Mouse (Mus musculus) fibroblast of lung, adult 2 months (primary cell): ENCODE data around the gene Gm20695.
"Not testable (repeated sequence)": the region's sequence is repeated elsewhere in the genome, so short reads cannot be mapped to it uniquely, and the experiment has no call there.

ENCODE experiments used
- DNase-seq: peaks from one replicate; pipeline ENCODE4 v3.0.0-alpha.2; 2011; ENCODE audit warnings: low read depth

Gm20695 gene

DNA sequence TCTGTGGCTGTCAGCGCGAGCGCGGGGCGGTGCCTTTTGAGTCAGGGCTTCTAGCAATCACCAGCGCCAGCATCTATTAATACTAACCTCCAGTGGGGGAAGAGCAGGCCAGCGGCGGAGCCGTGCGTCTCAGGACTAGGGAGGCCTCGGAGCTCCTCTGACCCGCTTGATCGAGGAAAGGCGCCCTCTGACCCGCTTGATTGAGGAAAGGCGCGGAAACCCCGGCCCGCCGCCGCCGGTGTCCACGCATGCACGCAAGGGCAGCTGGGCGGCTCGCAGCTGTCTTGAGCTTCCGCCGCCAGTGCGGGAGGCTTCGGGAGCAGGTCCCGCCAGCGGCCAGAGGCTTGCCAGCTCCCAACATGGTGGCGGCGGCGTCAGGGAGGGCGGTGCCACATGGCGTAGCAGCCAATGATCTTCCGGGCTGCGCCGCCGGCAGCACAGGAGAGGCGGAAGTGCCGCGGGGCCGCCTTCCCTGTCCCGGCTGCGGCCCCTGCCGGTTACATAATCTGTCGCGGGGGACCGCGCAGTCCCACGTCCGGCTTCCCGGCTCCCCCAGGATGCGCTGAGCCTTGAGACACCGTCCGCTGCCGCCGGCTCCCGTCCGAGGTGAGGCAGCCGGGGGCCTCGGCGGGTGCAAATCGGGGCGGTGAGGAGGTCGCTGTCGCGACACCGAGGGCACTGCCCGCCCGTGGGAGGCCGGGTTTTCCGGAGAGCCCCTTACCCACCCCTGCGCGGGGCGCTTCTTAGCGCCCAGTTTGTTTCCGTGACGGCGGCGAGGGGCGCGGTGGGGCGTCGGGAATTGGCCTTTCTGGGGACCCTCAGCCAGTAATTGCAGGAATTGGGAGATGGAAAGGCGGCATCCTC, at the start of gene Gm20695, which contains the start of gene Zfp597:
Gm20695 (plus strand) TSS at position 448 of the 864 bp plus-strand sequence.
Zfp597 (minus strand) TSS at position 361 of the 864 bp plus-strand sequence.
- peak; percentile 85 for DNase-seq

DNA sequence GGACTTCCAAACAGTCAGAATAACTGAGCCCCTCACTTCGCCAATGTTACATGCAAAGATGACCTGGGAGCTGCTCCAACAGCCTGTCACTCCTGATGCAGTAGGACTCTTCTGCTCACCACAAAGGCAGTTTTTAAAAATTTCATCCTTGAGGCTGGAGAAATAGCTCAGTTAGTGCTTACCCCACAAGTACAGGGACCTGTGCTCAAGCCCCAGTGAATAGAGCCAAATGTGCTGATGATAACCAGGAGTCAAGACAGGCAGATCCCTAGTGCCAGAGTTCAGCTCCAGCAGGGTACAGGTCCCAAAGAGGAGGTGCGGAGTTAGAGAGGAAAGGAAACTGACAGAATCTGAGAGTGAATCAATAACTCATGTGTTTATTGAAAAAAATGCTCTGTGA, 49.0 kb upstream of the Gm20695 start:
- no peak for DNase-seq

DNA sequence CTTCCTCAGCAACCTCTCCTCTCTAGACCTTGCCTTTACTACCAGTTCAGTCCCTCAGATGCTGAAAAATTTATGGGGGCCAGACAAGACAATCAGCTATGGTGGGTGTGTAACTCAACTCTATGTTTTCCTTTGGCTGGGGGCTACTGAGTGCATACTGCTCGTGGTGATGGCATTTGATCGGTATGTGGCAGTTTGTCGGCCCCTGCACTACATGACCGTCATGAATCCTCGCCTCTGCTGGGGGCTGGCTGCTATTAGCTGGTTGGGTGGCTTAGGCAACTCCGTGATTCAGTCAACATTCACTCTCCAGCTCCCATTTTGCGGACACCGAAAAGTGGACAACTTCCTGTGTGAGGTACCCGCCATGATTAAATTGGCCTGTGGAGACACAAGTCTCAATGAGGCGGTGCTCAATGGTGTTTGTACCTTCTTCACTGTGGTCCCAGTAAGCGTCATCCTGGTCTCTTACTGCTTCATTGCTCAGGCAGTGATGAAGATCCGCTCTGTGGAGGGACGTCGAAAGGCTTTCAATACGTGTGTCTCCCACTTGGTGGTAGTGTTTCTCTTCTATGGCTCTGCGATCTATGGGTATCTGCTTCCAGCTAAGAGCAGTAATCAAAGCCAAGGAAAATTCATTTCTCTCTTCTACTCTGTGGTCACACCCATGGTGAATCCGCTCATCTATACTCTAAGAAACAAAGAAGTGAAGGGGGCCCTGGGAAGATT, 45.1 kb upstream of the Gm20695 start:
- no peak for DNase-seq

DNA sequence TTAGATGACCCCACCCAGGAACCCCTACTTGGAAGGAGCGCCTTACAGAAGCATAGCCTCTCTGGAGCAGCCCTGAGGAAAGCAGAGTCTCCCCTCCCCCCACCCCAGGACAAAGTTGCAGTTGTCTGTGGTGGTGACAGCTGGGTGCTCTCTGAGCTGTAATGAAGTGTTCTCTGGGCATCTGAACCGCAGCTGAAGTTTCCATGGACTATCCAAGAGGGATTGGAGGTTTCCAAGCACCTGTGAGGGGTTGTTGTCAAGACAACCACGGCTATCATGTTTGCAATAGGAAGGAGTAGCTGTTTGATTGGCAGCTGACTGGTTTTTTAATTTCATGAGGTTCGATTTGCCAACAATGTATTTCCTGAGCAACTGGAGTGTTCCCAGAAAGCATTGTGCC, 41.5 kb upstream of the Gm20695 start:
- no peak for DNase-seq

DNA sequence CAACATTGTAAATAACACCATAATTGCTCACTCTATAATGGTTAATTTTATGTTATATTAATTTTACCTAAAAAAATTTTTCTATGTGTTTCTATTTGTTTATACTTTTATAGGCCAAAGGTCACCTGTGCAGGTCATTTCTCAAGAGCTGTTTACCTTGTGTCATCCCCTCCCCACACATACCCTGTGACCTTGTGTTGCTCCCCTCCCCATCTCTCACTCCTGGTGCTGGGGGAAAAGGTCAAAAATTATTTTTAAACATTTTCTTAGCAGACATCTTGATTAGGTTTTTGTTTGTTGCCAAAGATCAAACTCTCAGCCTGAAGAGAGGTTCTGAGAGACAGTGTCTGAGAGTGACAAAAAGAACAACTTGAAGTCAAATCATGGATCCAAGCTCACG, 40.7 kb upstream of the Gm20695 start:
- no peak for DNase-seq

DNA sequence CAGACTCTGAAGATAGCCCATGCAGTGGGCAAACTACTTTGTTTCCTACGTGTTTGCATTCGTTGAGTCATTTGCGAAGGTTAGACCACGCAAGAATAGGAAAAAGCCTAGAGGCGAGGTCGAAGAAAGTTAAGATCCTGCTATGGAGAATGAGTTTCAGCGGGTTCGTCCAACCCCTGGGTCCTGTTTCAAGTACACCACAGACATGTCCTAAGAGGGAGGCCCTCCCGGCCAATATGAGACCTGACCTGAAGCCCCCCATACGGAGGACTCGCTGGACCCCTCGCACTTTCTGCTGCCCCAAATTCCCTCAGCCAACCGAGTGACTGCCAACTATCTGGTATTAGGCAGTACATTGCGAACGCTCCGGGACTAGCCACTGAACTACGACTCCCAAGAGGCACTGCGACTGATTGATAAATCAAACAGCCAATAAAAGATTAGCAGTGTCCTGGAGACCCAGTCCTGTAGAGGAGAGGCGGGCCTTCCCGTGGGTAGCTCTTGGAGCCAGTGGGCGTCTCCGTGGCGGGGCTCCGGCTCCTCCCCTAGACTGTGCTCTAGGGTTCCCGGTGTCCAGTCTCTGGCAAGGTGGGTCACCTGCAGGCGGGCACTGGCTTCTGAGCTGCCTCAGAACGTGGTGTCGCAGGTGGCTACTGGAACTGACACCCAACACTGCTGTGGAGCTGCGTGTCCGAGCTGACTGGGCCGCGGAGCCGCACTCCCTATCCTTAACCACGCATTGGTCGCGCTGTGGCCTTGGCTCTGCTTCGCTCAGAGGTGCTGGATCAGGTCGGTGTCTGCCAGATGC, 37.5 kb upstream of the Gm20695 start, which contains the start of gene Zfp174:
Zfp174 (plus strand) TSS at position 558 of the 808 bp plus-strand sequence.
- peak; percentile 91 for DNase-seq

DNA sequence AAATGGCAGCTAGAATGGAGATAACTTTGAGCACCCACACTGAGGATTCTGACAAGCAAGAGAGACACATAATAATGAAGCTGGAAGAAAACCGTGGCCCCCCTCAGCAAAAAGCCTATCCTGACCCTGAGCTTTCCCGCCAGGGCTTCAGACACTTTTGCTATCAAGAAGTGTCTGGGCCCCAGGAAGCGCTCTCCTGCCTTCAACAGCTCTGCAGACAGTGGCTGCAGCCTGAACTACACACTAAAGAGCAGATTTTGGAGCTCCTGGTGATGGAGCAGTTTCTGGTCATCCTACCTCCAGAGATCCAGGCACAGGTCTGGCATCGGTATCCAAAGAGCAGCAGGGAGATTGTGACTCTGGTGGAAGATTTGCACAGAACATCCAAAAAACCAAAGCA, 36.6 kb upstream of the Gm20695 start:
- DNase-seq = no peak

DNA sequence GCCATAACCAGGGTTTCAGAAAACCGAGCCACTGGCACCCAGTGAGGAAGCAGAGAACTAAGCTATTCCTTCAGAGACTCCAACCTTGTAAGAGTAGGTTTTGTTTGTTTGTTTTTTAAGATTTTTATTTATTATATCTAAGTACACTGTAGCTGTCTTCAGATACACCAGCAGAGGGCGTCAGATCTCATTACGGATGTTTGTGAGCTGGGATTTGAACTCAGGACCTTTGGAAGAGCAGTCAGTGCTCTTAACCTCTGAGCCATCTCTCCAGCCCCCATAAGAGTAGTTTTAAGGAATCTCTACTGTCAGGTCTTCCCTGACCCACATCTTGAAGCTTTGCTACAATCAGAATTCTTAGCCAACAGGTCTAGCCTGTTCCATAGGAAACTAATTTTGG, 36.0 kb upstream of the Gm20695 start:
- no peak for DNase-seq

DNA sequence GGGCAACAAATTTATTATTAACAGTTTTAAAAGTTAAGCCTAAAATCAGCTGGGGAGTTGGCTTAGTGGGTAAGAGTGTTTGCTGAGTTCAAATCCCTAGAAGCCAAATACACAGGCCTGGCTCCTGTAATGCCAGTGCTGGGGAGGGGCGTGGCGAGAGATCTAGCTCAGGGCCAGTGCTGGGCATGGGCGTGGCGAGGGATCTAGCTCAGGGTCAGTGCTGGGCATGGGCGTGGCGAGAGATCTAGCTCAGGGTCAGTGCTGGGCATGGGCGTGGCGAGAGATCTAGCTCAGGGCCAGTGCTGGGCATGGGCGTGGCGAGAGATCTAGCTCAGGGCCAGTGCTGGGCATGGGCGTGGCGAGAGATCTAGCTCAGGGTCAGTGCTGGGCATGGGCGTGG, 33.1 kb upstream of the Gm20695 start:
- not testable (repeated sequence) for DNase-seq

DNA sequence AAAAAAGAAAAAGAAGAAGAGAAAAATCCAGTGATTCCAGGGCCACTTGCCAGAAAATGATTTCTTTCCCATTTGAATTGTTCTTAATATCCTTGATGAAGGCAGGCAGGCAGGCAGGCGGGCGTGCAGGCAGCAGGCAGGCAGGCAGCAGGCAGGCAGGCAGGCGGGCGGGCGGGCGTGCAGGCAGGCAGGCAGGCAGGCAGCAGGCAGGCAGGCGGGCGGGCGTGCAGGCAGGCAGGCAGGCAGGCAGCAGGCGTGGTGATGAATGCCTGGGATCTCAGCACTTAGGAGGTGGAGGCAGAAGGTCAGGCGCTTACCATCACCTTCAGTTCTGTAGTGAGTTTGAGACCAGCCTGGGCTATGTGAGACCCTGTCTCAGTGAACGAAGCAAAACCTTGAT, 31.9 kb upstream of the Gm20695 start:
- no peak for DNase-seq

DNA sequence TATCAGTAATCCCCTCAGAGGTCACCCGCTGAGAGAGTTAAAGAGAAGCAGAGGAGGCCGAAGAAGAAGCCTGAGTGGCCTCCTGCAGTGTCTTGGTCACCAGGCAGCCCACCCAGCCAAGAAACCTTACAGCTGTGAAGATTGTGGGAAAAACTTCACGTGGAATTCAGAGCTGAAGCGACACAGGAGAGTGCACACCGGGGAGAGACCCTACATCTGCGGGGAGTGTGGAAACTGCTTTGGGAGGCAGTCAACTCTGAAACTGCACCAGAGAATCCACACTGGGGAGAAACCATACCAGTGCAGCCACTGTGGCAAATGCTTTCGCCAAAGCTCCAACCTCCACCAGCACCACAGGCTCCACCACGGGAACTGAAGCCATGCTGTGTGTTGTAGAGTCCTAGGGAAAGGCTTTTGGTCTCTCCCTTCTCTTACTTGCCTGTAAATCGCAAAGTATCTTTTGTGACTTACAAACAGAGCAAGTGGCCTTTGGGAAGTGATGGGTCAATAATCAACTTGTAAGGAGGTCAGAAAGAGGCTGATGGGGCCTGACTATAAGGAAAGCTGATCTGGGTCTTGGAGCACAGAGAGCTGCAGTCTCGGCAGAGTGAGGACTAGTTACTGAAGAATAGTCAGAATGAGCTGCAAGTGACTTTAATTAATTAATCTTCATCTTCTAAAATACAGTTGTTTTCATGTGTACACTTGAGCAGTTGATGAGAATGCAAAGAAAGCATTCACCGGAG, 29.8 kb upstream of the Gm20695 start:
- no peak for DNase-seq

DNA sequence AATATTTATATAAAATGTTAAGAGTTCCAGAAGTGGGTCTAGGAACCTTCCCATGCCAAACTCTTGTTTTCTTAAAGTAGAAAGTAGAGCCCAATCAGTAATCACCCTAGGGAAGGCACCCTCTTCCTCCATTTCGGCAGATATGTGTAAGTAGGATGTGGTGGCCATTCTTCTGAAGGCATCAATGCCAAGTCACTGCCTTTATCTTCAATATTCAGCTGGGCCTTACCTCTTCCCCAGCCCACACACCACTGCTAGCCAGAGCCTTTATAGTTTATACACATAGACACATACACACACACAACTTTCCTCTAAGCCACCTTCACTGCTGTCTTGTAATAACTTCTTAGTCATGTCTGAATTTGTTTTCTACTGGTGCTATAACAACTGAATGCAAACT, 28.7 kb upstream of the Gm20695 start:
- no peak for DNase-seq

DNA sequence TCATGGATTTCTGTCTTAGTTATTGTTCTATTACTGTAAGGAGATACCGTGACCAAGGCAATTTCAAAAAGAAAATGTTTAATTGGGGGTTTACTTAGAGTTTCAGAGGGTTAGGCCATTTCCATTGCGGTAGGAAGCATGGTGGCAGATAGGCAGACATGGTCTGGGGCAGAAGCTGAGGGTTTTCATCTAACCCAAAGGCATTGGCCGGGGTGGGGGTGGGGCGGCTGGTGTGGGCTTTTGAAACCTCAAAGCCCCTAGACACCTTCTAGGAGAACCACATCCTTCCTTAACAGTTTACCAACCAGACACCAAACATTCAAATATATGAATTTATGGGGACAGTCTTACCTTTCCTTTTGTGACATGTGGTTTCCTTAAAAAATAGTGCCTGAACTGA, 25.2 kb upstream of the Gm20695 start:
- DNase-seq = no peak

DNA sequence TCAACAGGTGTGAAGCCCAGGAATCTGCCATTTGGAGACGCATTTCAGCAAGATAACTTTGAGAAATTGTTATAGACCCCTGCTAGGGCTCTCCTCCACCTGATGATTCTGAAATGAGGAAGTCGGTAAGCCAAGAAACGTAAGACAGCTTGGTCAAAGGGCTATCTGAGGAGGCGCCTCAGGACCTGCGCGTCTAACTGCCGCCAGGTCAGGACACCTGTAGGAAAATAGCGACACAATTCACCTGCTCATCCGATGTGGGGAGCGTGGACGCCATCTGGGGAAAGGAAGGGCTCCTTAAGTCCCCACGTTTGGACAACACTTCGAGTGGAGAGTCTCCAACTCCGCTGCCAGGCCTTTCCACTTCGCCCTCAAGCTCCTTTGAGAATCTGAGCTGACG, 12.6 kb upstream of the Gm20695 start:
- no peak for DNase-seq

DNA sequence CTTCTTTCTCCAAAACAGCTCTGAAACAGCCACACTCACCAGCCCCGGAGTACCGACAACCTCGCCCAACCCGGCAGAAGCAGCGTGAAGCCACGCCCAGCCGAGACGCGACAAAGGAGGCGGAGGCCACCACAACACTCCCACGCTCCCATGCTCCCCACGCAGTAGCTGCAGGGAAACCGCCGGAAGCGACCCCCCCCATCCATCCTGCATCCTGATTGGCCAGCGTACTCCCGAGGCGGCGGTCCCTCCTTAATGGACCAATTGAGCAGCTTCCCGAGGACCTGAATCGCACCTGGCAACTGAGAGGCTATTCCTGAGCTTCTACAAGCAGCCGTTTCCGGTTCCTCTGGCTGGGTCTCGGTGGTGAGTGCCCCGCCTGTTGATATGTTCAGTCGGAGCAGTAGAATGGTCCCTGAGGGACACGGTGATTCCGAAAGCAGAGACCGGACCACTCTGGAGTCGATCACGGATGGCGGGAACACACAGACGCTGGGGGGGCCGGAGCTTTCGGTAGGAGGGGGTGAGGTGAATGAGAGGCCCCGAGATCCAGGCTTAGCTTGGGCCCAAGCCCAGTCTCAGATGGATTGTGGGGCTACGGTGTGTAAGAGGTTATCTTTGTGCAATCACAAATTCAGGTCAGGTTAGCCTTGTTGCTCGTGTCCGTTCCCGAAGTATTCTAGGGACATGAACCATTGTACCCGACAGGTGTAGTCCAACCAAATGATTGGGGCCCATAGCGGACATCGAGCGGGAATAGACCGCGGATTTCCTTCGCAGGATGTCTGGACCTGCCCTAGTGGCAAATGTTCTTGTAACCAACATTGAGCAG, 12.0 kb upstream of the Gm20695 start, which contains the start of gene Naa60:
Naa60 (plus strand) TSS at position 160 of the 832 bp plus-strand sequence.
- DNase-seq = peak; percentile 79

DNA sequence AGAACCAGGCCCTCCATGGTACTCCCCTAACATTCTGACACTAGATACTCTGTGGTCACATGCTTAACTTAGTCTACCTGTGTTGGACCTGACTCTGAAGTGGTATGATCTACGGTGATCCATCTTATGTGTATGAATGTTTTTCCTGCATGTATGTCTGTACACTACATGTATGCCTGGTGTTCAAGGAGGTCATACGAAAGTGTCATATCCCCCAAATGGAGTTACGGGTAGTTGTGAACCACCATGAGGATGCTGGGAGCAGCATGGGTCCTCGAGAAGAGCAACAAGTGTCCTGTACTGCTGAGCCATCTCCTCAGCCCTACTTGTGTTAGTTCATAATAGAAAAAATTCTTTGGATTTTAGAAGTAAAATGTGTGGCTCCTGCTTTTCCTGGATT, 8.1 kb upstream of the Gm20695 start:
- no peak for DNase-seq

DNA sequence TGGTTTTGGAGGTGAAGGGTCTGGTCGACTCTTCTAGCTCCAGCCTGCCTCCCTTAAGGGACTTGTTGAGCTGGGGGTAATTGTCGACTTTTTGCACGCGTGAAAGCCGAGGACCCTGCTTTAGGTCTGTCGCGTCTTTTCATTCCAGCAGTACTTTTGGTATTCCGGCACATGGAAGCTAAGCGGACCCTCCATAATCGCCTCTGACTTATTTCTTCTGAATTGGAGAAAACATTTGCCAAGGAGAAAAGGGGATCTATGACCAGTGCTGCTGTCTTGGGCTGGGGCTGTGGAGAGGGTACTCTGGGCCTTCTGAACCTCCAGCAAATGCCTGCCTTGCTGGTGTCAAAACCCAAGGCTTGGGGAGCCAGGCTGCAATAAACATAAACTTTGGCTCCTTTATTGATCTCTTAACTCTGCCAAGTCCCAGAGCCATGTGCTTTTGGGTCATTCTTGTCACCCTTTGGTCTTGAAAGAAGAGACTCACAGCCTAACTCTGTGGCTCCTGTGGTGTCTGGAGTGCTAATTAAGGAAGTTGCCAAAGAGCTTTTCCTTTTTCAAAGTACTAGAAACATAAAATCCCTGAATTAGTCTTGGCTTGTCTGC, 720 bp downstream of the Gm20695 start:
- DNase-seq = no peak

DNA sequence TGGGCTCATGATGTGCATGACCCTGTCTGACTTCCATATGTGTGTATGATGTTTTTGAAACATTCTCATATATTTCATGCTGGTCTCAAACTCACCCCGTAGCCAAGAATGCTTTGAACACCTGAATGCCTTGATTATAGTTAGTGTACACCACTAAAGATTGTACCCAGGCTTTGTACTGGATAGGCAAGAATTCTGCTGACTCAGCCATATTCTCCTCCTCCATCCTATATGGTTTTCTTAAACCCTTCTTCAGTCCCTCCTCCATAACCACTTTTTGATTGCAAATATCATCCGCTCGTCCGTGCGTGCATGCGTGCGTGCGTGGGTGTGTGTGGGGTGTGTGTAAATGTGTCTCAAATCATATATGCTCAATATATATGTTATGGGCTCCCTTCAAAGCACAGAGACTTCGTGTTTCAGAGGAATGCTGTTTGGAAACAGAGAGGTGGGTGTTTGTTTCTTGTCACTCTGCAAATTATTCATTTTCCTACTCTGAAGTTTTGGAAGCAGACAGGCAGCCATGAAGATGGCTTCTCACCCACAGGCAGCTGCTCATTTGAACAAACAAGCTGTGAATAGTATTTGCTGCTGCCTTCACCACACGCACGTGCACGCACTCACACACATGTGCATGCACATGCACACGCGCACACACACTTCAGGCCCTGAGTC, 7.3 kb downstream of the Gm20695 start:
- DNase-seq = no peak

DNA sequence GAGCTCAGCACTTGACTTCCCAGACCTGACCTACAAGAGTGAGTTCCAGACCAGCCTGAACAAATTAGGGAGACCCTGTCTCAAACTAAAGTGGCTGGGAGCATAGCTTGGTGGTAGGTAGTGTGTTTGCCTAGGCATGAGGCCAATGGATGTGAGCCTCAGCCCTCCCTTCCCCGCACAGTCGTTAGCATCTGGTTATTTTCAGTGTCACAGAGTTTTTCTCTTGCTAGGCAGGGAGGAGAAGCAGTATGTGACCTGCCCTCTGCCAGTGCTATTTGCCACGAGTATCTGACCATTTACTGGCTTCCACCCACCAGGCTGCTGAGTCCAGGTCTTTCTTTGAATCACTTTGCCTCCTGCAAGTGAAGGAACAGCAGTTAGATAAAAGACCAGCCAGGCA, 9.3 kb downstream of the Gm20695 start:
- DNase-seq = no peak
